Mouse (Mus musculus): ENCODE measurements at regions not wholly inside any gene's neighbourhood (a gene's known extent, or its start where the extent isn't known, plus 50 kb on each side); places are given as distances from the start of the nearest gene placed in this dataset.

DNA sequence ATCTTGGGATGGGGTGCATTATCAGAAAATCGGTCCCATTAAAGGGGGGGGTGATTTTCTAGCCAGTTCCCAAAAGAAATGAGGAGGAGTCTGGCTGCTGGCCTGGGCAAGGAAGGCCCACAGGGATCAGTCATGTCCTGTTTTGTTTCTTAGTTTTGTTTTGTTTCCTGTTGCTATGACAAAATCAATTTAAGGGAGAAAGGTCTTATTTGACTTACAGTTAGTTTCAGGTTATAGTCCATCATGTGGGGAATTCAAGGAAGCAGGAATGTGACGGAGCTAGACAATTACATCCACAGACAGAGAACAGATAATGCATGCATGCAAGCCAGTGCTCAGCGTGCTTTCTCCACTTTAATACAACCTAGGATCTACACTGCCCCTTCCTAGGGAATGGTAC lies 101.1 kb downstream of the Rplp1 start:
- 84% methylated on average over 3 of the region's 3 CpGs for WGBS
- ATAC-seq (ENCODE audit: insufficient number of reproducible peaks, low FRiP score, low TSS enrichment, low read depth) (no peak), DNase-seq (ENCODE audit: low spot score) (no peak)
- no peak overlapping the region for H3K27ac ChIP-seq (replicated peaks; ENCODE audit: low read depth, low read length)
- H3K36me3 ChIP-seq (ENCODE audit: control insufficient read depth, insufficient read depth, low read length): no peaks in the 10 kb centered on the region
- no peak overlapping the region for H3K4me2 ChIP-seq (ENCODE audit: low read depth, severe bottlenecking)
- no peak overlapping the region for H3K9ac ChIP-seq (ENCODE audit: low read length)
- H3K4me3 ChIP-seq (ENCODE audit: low read depth, low read length): no peak overlapping the region
- H3K9me3 ChIP-seq (ENCODE audit: control insufficient read depth, low read length): no peaks in the 10 kb centered on the region
- H3K4me1 ChIP-seq (ENCODE audit: control insufficient read depth, insufficient read depth, low read length): peaks cover 6% of the 10 kb centered on the region
- H3K27me3 ChIP-seq (ENCODE audit: control insufficient read depth, insufficient read depth, low read length): no peaks in the 10 kb centered on the region

DNA sequence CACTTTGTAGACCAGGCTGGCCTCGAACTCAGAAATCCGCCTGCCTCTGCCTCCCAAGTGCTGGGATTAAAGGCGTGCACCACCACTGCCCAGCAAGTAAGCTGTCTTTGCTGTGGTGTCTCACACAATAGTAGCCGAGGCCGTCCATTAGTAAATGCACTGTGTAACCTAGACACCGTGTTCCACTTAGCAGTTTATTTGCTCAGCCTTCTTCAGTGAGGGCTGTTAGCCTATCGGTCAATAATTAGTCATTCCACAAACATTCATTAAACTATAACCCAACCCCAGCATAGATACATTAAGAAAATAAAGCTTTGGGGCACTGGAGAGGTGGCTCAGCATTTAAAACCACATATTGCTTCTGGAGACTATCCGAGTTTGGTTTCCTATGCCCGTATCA lies 102.0 kb downstream of the Rplp1 start:
- no peak overlapping the region for H3K4me2 ChIP-seq (ENCODE audit: low read depth, severe bottlenecking)
- H3K9ac ChIP-seq (ENCODE audit: low read length): no peak overlapping the region
- ATAC-seq (ENCODE audit: insufficient number of reproducible peaks, low FRiP score, low TSS enrichment, low read depth): no peak
- H3K27ac ChIP-seq (replicated peaks; ENCODE audit: low read depth, low read length): no peak overlapping the region
- no peaks in the 10 kb centered on the region for H3K27me3 ChIP-seq (ENCODE audit: control insufficient read depth, insufficient read depth, low read length)
- DNase-seq (ENCODE audit: low spot score): no peak
- H3K4me1 ChIP-seq (ENCODE audit: control insufficient read depth, insufficient read depth, low read length): peaks cover 6% of the 10 kb centered on the region
- 94% methylated on average over 9 of the region's 9 CpGs for WGBS
- no peak overlapping the region for H3K4me3 ChIP-seq (ENCODE audit: low read depth, low read length)
- H3K9me3 ChIP-seq (ENCODE audit: control insufficient read depth, low read length): no peaks in the 10 kb centered on the region
- H3K36me3 ChIP-seq (ENCODE audit: control insufficient read depth, insufficient read depth, low read length): no peaks in the 10 kb centered on the region

DNA sequence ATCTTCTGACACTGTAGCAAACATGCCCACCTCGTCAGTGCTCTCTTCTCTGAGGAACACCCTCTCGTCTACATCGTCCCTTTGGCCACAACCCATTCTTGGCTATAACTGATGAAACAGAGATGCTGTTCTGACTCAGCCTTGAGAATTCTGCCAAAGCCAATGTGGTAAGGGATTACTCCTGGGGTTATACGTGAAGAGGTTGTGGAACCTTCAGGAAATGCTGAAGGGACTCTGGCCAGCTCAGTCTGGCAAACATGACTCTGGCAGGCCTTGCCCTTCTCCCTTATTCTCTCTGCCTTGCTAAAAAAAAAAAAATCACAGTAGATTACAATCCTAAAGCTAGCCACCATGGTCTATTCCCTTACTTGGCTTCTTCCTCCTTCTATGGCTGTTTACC lies 103.9 kb downstream of the Rplp1 start:
- ATAC-seq (ENCODE audit: insufficient number of reproducible peaks, low FRiP score, low TSS enrichment, low read depth) (no peak), DNase-seq (ENCODE audit: low spot score) (no peak)
- Histone ChIP-seq H3K9ac (ENCODE audit: low read length) (no peak overlapping the region), H3K9me3 (ENCODE audit: control insufficient read depth, low read length) (no peaks in the 10 kb centered on the region), H3K4me3 (ENCODE audit: low read depth, low read length) (no peak overlapping the region), H3K4me2 (ENCODE audit: low read depth, severe bottlenecking) (no peak overlapping the region), H3K27me3 (ENCODE audit: control insufficient read depth, insufficient read depth, low read length) (no peaks in the 10 kb centered on the region), H3K27ac (replicated peaks; ENCODE audit: low read depth, low read length) (no peak overlapping the region), H3K36me3 (ENCODE audit: control insufficient read depth, insufficient read depth, low read length) (no peaks in the 10 kb centered on the region), H3K4me1 (ENCODE audit: control insufficient read depth, insufficient read depth, low read length) (no peaks in the 10 kb centered on the region)
- WGBS: 88% methylated on average over 4 of the region's 4 CpGs

DNA sequence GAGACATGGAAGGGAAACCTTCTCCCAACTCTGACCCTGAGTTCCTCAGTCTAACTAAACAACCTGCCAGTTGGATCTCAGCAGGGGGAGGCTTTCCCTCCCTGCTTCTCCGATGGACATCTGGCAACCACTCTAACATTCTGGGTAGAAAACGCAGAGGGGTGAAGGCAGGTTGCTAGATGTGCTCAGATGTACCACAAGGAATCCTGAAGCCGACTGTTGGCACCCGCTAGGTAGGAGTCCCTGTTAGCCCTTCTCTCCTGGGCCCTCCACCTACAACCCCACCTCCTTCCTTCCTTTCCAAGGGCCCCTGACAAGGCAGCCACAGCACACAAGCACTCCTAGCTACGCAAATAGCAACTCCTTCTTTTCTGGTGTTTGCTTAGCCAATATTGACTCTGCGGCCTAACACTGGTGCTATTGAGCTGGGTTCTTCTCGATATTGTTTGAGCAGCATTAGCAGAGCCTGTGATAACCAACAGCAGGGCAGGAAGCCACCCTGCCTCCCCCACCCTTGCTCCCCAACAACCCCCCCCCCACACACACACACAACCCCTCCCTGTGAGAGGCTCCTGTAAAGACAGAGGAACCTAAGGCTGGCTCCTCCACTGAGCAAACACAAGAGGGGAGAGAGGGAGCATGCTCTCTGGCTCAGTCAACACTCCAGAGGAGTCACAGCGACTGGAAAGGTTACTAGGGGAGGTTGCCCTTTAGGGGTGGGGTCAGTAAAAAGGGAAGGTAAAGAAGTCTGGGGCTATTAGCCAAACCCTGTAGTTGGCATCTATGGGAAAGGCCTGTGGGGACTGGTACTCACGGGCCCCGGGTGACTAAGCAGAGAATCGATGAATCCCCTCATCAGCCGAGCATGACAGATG lies 105.8 kb downstream of the Rplp1 start:
- Histone ChIP-seq H3K9ac (ENCODE audit: low read length) (no peak overlapping the region), H3K4me1 (ENCODE audit: control insufficient read depth, insufficient read depth, low read length) (no peaks in the 10 kb centered on the region), H3K9me3 (ENCODE audit: control insufficient read depth, low read length) (no peaks in the 10 kb centered on the region), H3K27me3 (ENCODE audit: control insufficient read depth, insufficient read depth, low read length) (no peaks in the 10 kb centered on the region), H3K36me3 (ENCODE audit: control insufficient read depth, insufficient read depth, low read length) (no peaks in the 10 kb centered on the region), H3K27ac (replicated peaks; ENCODE audit: low read depth, low read length) (no peak overlapping the region), H3K4me2 (ENCODE audit: low read depth, severe bottlenecking) (no peak overlapping the region), H3K4me3 (ENCODE audit: low read depth, low read length) (no peak overlapping the region)
- ATAC-seq (ENCODE audit: insufficient number of reproducible peaks, low FRiP score, low TSS enrichment, low read depth) (no peak), DNase-seq (ENCODE audit: low spot score) (no peak)
- WGBS: 78% methylated on average over 12 of the region's 12 CpGs

DNA sequence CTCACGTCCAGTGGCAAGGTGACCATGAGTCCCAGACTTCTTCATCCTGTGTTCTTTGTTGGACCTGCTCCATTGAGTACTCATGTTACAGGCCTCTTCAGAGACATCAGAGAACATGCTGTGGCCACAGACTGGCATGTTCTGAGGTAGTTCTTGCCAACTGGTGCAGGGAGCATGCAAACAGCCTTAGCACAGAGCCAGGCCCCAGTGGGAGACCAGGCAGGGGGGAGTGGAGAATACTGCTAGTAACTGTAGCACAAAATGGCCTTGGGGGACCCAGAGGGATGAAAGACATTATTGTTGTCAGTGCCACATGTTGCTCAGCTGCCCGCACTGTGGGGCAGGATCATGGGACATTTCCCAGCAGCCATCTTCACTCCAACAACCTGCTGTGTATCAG lies 108.4 kb downstream of the Rplp1 start:
- Histone ChIP-seq H3K27me3 (ENCODE audit: control insufficient read depth, insufficient read depth, low read length) (no peaks in the 10 kb centered on the region), H3K36me3 (ENCODE audit: control insufficient read depth, insufficient read depth, low read length) (no peaks in the 10 kb centered on the region), H3K4me1 (ENCODE audit: control insufficient read depth, insufficient read depth, low read length) (no peaks in the 10 kb centered on the region), H3K4me3 (ENCODE audit: low read depth, low read length) (no peak overlapping the region), H3K4me2 (ENCODE audit: low read depth, severe bottlenecking) (no peak overlapping the region), H3K27ac (replicated peaks; ENCODE audit: low read depth, low read length) (no peak overlapping the region), H3K9me3 (ENCODE audit: control insufficient read depth, low read length) (no peaks in the 10 kb centered on the region), H3K9ac (ENCODE audit: low read length) (no peak overlapping the region)
- DNase-seq (ENCODE audit: low spot score) (no peak), ATAC-seq (ENCODE audit: insufficient number of reproducible peaks, low FRiP score, low TSS enrichment, low read depth) (no peak)
- 89% methylated on average over 2 of the region's 2 CpGs for WGBS

DNA sequence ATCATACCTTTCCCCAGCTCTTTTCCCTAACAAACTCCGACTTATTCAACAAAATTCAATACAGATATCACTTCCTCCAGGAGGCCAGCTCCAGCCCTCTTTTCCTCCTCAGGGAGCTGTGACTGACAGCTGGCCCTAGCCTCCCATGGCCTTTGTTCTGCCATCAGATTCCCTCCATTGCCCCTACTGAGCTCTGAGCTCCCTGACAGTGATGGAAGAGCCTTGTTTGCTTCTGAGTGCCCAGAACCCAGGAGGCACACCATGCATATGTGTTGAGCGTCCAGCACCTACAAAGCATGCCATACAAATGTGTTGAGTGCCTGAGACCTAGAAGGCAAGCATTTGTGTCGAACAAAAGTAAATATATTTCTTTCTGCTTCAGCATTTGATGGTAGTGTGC lies 110.8 kb downstream of the Rplp1 start:
- ATAC-seq (ENCODE audit: insufficient number of reproducible peaks, low FRiP score, low TSS enrichment, low read depth) (no peak), DNase-seq (ENCODE audit: low spot score) (no peak)
- no peaks in the 10 kb centered on the region for H3K9me3 ChIP-seq (ENCODE audit: control insufficient read depth, low read length)
- no peak overlapping the region for H3K4me2 ChIP-seq (ENCODE audit: low read depth, severe bottlenecking)
- no peak overlapping the region for H3K9ac ChIP-seq (ENCODE audit: low read length)
- H3K27me3 ChIP-seq (ENCODE audit: control insufficient read depth, insufficient read depth, low read length): no peaks in the 10 kb centered on the region
- no peaks in the 10 kb centered on the region for H3K36me3 ChIP-seq (ENCODE audit: control insufficient read depth, insufficient read depth, low read length)
- no peak overlapping the region for H3K27ac ChIP-seq (replicated peaks; ENCODE audit: low read depth, low read length)
- WGBS: 50% methylated on average over 3 of the region's 3 CpGs
- H3K4me1 ChIP-seq (ENCODE audit: control insufficient read depth, insufficient read depth, low read length): no peaks in the 10 kb centered on the region
- no peak overlapping the region for H3K4me3 ChIP-seq (ENCODE audit: low read depth, low read length)

DNA sequence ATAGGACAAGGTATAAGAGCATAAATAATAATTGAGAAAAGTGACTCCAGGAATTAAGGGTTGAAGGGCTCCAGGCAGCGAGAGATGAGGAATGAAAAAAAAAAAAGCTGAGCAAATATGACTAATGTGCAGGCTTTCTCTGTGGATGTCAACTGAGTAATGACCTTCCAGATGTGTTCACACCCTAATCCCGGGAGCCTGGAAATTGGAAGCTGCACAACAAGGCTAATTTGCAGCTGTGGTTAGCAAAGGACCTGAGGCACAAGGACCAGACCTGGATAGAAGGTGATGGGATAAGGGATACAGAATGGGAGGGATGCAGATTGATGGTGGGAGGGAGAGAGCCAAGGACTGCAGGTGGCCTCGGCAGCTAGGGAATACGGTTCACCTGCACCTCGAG lies 111.6 kb downstream of the Rplp1 start:
- Histone ChIP-seq H3K27me3 (ENCODE audit: control insufficient read depth, insufficient read depth, low read length) (no peaks in the 10 kb centered on the region), H3K9me3 (ENCODE audit: control insufficient read depth, low read length) (no peaks in the 10 kb centered on the region), H3K4me3 (ENCODE audit: low read depth, low read length) (no peak overlapping the region), H3K4me2 (ENCODE audit: low read depth, severe bottlenecking) (no peak overlapping the region), H3K9ac (ENCODE audit: low read length) (no peak overlapping the region), H3K36me3 (ENCODE audit: control insufficient read depth, insufficient read depth, low read length) (no peaks in the 10 kb centered on the region), H3K4me1 (ENCODE audit: control insufficient read depth, insufficient read depth, low read length) (no peaks in the 10 kb centered on the region), H3K27ac (replicated peaks; ENCODE audit: low read depth, low read length) (no peak overlapping the region)
- no peak for DNase-seq (ENCODE audit: low spot score)
- 63% methylated on average over 5 of the region's 5 CpGs for WGBS
- no peak for ATAC-seq (ENCODE audit: insufficient number of reproducible peaks, low FRiP score, low TSS enrichment, low read depth)

DNA sequence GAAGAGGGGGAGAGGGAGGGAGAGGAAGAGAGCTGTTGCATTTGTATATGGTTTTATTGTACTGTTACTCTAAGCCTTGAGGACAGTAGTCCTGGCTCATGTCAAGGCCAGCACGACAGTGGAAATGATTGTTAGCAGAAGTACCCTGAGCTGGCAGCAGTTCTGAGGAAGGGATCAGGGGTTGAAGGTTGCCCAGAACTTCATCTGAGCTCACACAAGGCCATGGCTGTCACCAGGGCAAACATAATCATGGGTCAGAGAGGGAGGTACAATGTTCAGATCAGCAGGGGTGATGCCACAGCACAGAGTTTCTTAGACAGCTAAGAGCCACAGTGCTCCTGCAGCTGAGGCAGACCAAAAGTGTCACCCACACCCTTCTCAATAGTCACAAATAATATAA lies 114.8 kb downstream of the Rplp1 start:
- DNase-seq (ENCODE audit: low spot score) (no peak), ATAC-seq (ENCODE audit: insufficient number of reproducible peaks, low FRiP score, low TSS enrichment, low read depth) (no peak)
- Histone ChIP-seq H3K36me3 (ENCODE audit: control insufficient read depth, insufficient read depth, low read length) (no peaks in the 10 kb centered on the region), H3K4me2 (ENCODE audit: low read depth, severe bottlenecking) (no peak overlapping the region), H3K9ac (ENCODE audit: low read length) (no peak overlapping the region), H3K27me3 (ENCODE audit: control insufficient read depth, insufficient read depth, low read length) (no peaks in the 10 kb centered on the region), H3K9me3 (ENCODE audit: control insufficient read depth, low read length) (no peaks in the 10 kb centered on the region), H3K4me1 (ENCODE audit: control insufficient read depth, insufficient read depth, low read length) (no peaks in the 10 kb centered on the region), H3K4me3 (ENCODE audit: low read depth, low read length) (no peak overlapping the region), H3K27ac (replicated peaks; ENCODE audit: low read depth, low read length) (no peak overlapping the region)
- 50% methylated on average over 1 of the region's 1 CpGs for WGBS

DNA sequence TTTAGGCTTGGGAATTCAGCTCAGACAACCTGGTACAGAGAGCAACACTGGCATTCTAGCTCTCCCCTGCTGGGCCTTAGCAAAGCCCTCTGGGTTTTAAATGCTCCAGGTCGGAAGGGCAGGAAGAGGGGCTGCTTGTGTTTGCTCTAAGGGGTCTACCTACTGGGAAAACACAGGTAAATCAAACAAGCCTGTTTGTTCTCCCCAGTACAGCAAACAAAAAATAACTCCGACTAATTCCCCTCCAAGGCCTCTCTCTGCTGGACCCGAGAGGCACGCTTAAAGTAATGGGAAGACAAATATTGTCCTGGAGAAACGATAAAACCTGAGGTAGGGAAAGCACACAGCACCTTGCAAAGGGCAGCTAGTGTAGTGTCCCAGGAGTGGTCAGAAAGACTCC lies 118.4 kb downstream of the Rplp1 start:
- Histone ChIP-seq H3K27ac (replicated peaks; ENCODE audit: low read depth, low read length) (no peak overlapping the region), H3K4me1 (ENCODE audit: control insufficient read depth, insufficient read depth, low read length) (no peaks in the 10 kb centered on the region)

More for the DNA sequence above, 118.4 kb downstream of the Rplp1 start:
- H3K36me3 ChIP-seq (ENCODE audit: control insufficient read depth, insufficient read depth, low read length): no peaks in the 10 kb centered on the region
- H3K9me3 ChIP-seq (ENCODE audit: control insufficient read depth, low read length): peaks cover 3% of the 10 kb centered on the region; the same call in 1 of the 2 replicates
- H3K4me2 ChIP-seq (ENCODE audit: low read depth, severe bottlenecking): no peak overlapping the region
- no peak overlapping the region for H3K4me3 ChIP-seq (ENCODE audit: low read depth, low read length)
- H3K9ac ChIP-seq (ENCODE audit: low read length): no peak overlapping the region
- no peak for ATAC-seq (ENCODE audit: insufficient number of reproducible peaks, low FRiP score, low TSS enrichment, low read depth)
- 91% methylated on average over 5 of the region's 5 CpGs for WGBS
- DNase-seq (ENCODE audit: low spot score): no peak
- H3K27me3 ChIP-seq (ENCODE audit: control insufficient read depth, insufficient read depth, low read length): no peaks in the 10 kb centered on the region
